Mouse (Mus musculus): ENCODE measurements at regions not wholly inside any gene's neighbourhood (a gene's known extent, or its start where the extent isn't known, plus 50 kb on each side); places are given as distances from the start of the nearest gene placed in this dataset.

DNA sequence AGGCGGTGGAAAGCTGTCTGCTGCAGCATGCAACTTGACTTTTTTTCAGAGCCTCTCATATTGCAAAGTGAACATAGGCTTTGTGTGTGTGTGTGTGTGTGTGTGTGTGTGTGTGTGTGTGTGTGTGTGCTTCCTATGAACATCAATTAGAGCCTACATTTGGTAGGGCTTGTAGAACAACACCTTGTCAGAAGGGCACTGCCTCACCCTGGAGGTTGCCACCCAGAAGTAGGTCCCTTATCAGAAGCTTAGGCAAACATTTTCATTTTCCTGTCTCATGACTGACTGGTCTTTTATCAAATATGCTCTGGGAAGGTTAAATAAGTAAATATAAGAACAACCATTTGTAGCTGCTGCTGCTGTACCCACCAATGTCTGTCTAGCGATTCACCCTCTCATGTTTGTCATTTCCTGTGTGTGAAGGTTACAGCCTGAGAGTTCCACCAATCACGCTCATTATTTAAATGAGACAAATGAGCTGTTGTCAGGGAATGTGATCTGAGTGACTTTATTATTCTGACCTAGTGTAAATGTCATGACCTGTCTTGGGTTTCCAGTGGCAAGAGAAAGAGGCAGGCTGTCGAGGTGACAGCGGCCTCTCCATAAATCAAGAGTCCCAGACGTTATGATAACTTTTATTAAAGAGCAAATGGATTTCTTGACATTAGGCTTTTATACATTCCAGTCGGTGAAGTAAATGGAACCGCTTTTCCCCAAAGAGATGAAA is 310.1 kb downstream of the Irx1 start:
- no peak for DNase-seq

DNA sequence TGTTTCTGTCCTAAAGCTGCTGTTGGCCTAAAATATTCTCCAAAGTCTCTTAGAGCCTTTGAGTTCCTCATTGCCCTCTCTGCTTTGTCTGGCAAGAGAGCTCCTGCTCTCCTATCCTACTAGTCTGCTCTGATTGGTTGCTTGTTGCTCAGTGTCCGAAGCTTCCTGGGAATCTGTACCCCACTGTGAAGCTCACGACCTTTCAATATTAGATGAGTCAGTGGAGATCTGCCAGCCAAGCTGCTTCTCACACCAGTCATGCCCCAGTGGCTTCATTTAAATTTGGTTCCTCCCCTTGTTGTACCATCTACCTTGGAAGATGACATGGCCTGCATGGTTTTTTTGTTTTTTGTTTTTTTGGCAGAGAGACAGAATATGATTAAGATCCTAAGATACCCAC is 313.6 kb downstream of the Irx1 start:
- no peak for DNase-seq

GRCm38 (mm10) chr13:71649031-71649430 is 314.5 kb downstream of the Irx1 start:
- DNase-seq = no peak

DNA sequence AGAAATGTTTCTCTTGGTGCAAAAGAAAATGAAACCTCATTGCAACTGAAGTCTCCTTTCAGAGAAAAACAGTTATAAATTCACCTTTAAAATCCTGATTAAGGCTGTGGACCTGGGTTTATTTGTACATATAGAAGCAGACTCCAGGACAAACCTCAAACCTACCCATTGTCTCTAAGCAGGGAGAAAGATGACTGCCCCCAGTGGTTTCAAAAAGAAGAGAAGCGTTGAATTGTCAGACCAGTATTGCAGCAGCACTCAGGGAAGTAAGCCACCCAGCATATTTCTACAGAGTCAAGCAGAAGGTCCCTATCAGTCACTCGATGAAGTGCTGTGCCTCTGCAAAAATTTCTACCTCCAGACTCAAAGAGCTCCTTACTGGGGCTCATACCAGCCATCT is 332.1 kb downstream of the Irx1 start:
- no peak for DNase-seq

GRCm38 (mm10) chr13:71617198-71617597 is 346.3 kb downstream of the Irx1 start:
- DNase-seq = no peak

- DNase-seq = no peak
Measured at GRCm38 (mm10) chr13:71612393-71613179, 350.9 kb downstream of the Irx1 start.

- no peak for DNase-seq
Measured at GRCm38 (mm10) chr13:71582486-71582885, 381.0 kb downstream of the Irx1 start.

- no peak for DNase-seq
Measured at GRCm38 (mm10) chr13:71565895-71566294, 397.6 kb downstream of the Irx1 start.

DNA sequence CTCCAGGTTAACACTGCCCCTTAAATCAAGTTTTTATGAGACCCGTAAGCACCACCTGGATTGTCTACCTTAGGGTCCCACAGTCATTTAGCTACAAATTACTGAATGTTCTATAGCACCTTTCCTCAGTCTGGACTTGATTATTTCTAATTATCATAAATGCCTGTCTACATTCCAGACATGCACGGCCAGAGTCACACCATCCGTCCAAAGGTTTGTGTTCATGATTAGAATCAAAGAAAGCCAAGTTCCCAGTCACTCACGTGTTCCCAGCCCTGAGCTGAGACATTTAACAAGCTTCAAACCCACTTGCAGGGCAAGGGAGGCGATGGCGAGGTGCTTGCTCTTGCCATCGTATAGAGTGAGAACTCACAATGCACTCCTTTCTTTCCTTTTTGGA is 398.1 kb downstream of the Irx1 start:
- no peak for DNase-seq

GRCm38 (mm10) chr13:71558477-71559215 is 404.9 kb downstream of the Irx1 start:
- no peak for DNase-seq

GRCm38 (mm10) chr13:71555471-71555870 is 408.1 kb downstream of the Irx1 start:
- no peak for DNase-seq

DNA sequence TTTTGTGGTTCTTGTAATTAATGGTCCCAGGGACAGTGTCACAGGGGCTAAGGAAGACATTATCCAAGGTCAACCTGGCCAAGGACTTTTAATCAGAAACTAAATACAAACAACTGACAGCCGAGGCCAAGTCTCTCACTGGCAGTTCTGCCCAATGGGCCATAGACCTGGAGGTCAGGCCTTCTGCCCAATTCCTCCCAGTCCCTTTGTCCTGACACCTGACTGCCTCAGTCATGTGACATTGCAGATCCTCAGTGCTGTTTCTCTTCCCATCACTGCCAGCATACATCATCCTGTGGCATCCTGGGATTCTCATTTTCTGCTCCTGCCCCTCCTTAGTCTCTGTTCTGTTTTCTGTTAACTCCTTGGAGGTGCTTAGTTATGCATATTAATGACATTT is 413.4 kb downstream of the Irx1 start:
- DNase-seq = no peak

DNA sequence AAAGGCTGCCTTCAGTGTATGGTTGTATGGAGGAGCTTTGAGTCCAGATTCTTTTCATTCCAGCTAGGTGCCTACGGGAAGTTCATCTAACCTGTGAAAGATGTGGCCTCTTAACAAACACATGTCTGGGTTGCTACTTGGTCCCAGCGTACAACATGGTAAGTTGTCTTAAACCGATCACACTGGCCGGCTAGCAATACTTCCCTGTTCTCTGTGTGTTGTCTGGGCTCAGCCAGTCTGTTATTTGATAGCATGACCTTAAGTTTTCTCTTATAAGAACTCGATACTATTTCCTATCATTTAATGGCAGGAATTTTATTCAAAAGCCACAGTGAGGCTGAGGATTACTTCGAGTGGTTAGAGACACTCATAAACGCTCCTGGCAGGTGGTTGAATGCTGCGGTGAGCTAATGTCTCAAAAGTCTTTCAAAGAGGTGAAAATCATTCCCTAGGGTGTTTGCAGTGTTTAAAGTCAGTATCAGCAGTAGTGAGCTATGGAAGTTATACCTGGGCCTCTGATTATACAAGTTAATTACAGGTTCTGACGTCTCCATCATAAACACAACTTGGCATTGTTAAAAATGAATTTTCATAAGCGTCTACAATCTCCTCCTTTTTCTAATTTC is 414.2 kb downstream of the Irx1 start:
- DNase-seq = no peak

DNA sequence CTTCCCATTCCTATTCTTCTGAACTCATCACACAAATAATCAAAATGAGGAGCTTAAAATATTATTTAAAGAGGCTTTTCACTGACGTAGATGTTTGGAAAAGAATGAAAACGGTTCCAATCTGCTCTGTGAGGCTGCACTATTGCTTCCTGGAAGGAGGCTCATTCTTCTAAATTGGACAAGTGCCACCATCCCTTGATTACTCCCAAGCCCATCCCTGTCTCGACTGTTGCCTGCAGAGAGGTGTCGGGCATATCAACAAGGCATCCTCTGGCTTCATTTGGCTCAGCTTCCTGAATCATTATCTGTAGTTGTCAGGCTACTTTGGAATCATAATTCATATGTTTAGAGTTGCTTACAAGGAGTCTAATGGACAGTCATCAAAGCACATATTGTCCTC is 425.3 kb downstream of the Irx1 start:
- DNase-seq = no peak

DNA sequence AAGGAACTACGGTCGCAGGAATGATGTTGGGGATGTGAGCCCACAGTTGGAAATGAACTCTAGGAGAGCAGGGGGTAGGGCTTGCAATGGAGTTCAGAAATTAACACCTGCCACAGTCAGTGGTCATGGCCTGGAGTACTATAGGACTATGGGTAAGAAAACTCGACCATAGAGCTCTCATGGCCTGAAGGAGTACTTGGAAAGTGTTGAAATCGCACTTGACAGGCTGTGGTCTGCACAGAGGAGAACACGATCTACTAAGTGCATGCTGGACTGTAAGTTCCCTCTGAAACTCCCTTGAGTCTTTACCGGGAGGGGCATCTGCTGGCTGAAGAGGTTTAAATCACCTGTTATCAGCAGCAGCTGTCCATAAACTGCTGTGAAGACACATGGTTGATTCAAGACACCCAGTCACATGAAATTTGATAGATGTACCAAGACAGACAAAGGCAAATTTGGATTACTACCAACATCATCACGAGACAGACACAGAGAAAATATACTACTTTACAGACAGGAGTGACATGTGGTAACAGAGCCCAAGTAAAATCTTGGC is 430.6 kb downstream of the Irx1 start:
- DNase-seq = no peak

GRCm38 (mm10) chr13:71529397-71530122 is 434.0 kb downstream of the Irx1 start:
- DNase-seq = no peak

- no peak for DNase-seq
Measured at GRCm38 (mm10) chr13:71517776-71518175, 445.7 kb downstream of the Irx1 start.

- no peak for DNase-seq
Measured at GRCm38 (mm10) chr13:71513204-71513603, 450.3 kb downstream of the Irx1 start.

GRCm38 (mm10) chr13:71507956-71508401 is 455.5 kb downstream of the Irx1 start:
- DNase-seq = no peak

DNA sequence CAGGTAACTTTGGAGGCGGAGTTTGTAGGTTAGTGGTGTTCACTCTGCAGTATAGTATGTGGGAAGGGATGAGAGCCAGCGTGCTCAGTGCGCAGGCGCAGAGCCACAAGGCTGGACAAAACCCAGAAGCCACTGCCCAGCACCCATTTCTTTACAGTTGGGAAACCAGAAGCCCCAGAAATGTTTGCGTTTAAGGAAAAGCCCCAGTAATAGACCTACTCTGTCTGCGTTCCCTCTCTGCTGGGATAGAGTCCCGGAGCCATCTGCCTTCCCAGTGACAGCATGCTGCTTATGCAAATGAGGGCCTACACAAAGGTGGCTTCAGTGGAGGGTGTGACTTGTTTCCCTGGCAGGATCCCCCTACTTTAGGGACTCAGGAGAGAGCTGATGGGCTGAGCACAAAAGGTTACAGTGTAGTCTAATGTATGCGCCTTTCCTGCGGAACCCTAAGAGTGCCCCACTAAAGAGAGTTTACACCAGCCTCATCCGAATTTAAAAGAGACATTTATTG is 456.0 kb downstream of the Irx1 start:
- DNase-seq = peak; percentile 38

DNA sequence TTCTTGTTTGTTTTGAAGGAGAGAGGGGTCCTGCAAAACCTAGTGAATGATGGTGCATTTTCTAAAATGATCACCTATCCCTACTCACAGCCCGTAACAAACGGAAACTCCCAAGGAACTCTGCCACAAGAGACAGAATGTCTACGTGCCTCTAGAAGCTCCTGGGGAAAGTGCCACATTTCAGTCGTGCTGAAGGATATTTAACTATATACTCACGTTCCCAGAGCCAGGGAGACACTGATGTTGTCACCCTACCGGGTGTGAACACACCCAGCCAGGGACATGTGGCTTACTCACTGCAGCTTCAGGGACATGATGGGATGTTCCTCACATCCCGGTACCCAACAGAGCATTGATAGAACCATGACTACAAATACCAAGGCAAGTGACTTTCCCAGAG is 456.7 kb downstream of the Irx1 start:
- peak; percentile 4 for DNase-seq

DNA sequence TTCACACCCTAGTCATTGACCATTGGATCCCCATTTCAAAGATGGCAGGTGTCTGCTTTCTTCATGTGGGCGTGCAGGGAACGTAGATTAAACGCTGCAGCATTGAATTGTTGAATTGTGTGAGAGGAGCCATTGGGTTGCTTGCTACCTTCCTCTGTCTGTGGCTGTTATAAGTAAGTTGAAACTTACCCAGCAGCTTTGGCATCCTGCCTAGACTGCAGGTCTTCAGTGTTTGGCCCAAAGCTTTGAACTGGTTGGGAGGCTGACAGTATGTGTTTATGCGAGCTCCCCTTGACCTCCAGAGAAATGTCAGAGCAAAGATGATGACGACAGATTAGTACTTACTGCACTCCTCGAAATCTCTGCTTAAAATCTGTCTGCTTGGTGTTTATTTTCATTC is 473.8 kb downstream of the Irx1 start:
- no peak for DNase-seq
